Mouse (Mus musculus) CH12.LX (cell line): Measurements from ENCODE around the gene Iqub. TPM values are rescaled to one million over a fixed set of nuclear protein-coding genes. Genes with fewer than 3 reads are reported as not detected.

Experiments used
- DNase-seq: peaks from one replicate; pipeline ENCODE4 v3.0.0-alpha.2; 2013; ENCODE audit errors: extremely low read depth
- H3K27ac ChIP-seq: 2 replicates; pipeline ENCODE4 v1.5.1; 2012; ENCODE audit warnings: low read depth, mild to moderate bottlenecking, control low read depth, moderate library complexity; ENCODE audit not compliant: insufficient read depth
- H3K27me3 ChIP-seq: replicated peaks from 2 replicates; pipeline ENCODE3; 2012; ENCODE audit warnings: inconsistent platforms
- H3K36me3 ChIP-seq, 2 experiments: replicated peaks in 1 of 2; 2 replicates each; pipeline versions ENCODE3 to v1.6.1; 2012; ENCODE audit warnings: inconsistent platforms in 1 of 2, low read length in 1 of 2, mild to moderate bottlenecking in 1 of 2, mixed read lengths in 1 of 2, moderate library complexity in 1 of 2; ENCODE audit not compliant: control insufficient read depth in 1 of 2, insufficient read depth in 1 of 2
- H3K4me1 ChIP-seq, 2 experiments: 2 replicates each; pipeline ENCODE4 v1.6.1; 2012; ENCODE audit warnings: inconsistent platforms in 1 of 2, moderate library complexity in 1 of 2; ENCODE audit not compliant: insufficient read depth in 2 of 2, control insufficient read depth in 1 of 2
- H3K4me2 ChIP-seq: 2 replicates; pipeline ENCODE4 v1.6.1; 2012; ENCODE audit warnings: low read depth, mild to moderate bottlenecking, control low read depth; ENCODE audit not compliant: poor library complexity, insufficient read depth, severe bottlenecking
- H3K4me3 ChIP-seq, 3 experiments: fragments of 150-350 bp in 1 of 3; sonication (generic) in 1 of 3; replicated peaks in 1 of 3; 2 replicates each; pipeline versions ENCODE3 to v1.5.1; 2011 to 2012; ENCODE audit warnings: low read depth in 2 of 3, low read length in 2 of 3, mild to moderate bottlenecking in 2 of 3, moderate library complexity in 2 of 3, control low read depth in 1 of 3, improper control_type of control experiment in 1 of 3, inconsistent platforms in 1 of 3, mixed read lengths in 1 of 3; ENCODE audit not compliant: poor library complexity in 1 of 3
- H3K79me2 ChIP-seq: replicated peaks from 2 replicates; pipeline ENCODE4 v1.6.1; 2012; ENCODE audit warnings: mild to moderate bottlenecking, moderate library complexity; ENCODE audit not compliant: control insufficient read depth, poor library complexity, insufficient read depth, severe bottlenecking; ENCODE audit errors: extremely low read depth
- H3K9ac ChIP-seq: 2 replicates; pipeline ENCODE4 v1.6.1; 2012; ENCODE audit warnings: low read depth, mild to moderate bottlenecking, control low read depth, moderate library complexity; ENCODE audit not compliant: insufficient read depth
- H3K9me3 ChIP-seq: replicated peaks from 2 replicates; pipeline ENCODE3; 2012; ENCODE audit warnings: low read length, inconsistent platforms, mixed read lengths
- CTCF ChIP-seq, 2 experiments: IDR thresholded peaks in 1 of 2; conservative IDR thresholded peaks in 1 of 2; 2 replicates each; pipeline ENCODE4 v1.5.1; 2011 to 2012; ENCODE audit warnings: low read depth in 2 of 2, low read length in 2 of 2, improper control_type of control experiment in 1 of 2, inconsistent platforms in 1 of 2, mild to moderate bottlenecking in 1 of 2, moderate library complexity in 1 of 2
- E2F4 ChIP-seq: IDR thresholded peaks from 2 replicates; pipeline ENCODE4 v1.6.1; 2011; ENCODE audit warnings: low read depth, low read length, improper control_type of control experiment; ENCODE audit not compliant: insufficient replicate concordance
- EP300 ChIP-seq: IDR thresholded peaks from 2 replicates; pipeline ENCODE4 v1.6.1; 2011; ENCODE audit warnings: low read length, improper control_type of control experiment
- IRF4 ChIP-seq: IDR thresholded peaks from 2 replicates; pipeline ENCODE4 v1.6.1; 2014; ENCODE audit warnings: low read depth, mild to moderate bottlenecking, inconsistent platforms, low read length, improper control_type of control experiment
- JUND ChIP-seq: conservative IDR thresholded peaks from 2 replicates; pipeline ENCODE4 v1.6.1; 2011; ENCODE audit warnings: low read depth, low read length, improper control_type of control experiment
- NRF1 ChIP-seq: IDR thresholded peaks from 2 replicates; pipeline ENCODE4 v1.6.1; 2014; ENCODE audit warnings: low read depth, mild to moderate bottlenecking, inconsistent platforms, low read length, improper control_type of control experiment, moderate library complexity
- PAX5 ChIP-seq: IDR thresholded peaks from 2 replicates; pipeline ENCODE4 v1.6.1; 2012; ENCODE audit warnings: low read length, inconsistent platforms, mixed read lengths
- POLR2A ChIP-seq: IDR thresholded peaks from 2 replicates; pipeline ENCODE4 v1.6.1; 2011; ENCODE audit warnings: low read depth, mild to moderate bottlenecking, improper control_type of control experiment, low read length
- POLR2AphosphoS2 ChIP-seq: IDR thresholded peaks from 2 replicates; pipeline ENCODE4 v1.6.1; 2011; ENCODE audit warnings: low read depth, low read length, improper control_type of control experiment
- RAD21 ChIP-seq: IDR thresholded peaks from 2 replicates; pipeline ENCODE4 v1.6.1; 2011; ENCODE audit warnings: low read depth, mild to moderate bottlenecking, low read length, improper control_type of control experiment, moderate library complexity
- TCF12 ChIP-seq: IDR thresholded peaks from 2 replicates; pipeline ENCODE4 v1.6.1; 2014; ENCODE audit warnings: low read depth, mild to moderate bottlenecking, inconsistent platforms, low read length, improper control_type of control experiment
- USF1 ChIP-seq: IDR thresholded peaks from 2 replicates; pipeline ENCODE4 v1.6.1; 2014; ENCODE audit warnings: low read depth, mild to moderate bottlenecking, inconsistent platforms, low read length, improper control_type of control experiment
- ZMIZ1 ChIP-seq: IDR thresholded peaks from 2 replicates; pipeline ENCODE4 v1.6.1; 2012; ENCODE audit warnings: low read depth, mild to moderate bottlenecking, inconsistent platforms, low read length, improper control_type of control experiment
- dilution Hi-C: fragments of 300-500 bp; cut with MboI; formaldehyde crosslinking; loops from 2 replicates; pipeline ENCODE4 v1.14.3; 2020; ENCODE audit warnings: low sequenced_read_pairs; ENCODE audit not compliant: extremely low pct_unique_long_range_greater_than_20kb, extremely low pct_ligation_motif_present
- in situ Hi-C: fragments of 300-500 bp; cut with MboI; formaldehyde crosslinking; loops from 3 replicates; pipeline ENCODE4 v1.14.3; 2019; ENCODE audit warnings: low sequenced_read_pairs, low pct_ligation_motif_present, low pct_unique_long_range_greater_than_20kb, mixed read lengths
- polyA plus RNA-seq: library from polyadenylated mRNA; unstranded; fragments of >175 nt; gene quantifications from 2 replicates; pipeline ENCODE4 v1.2.1, GENCODE M21; 2012; ENCODE audit warnings: low read depth; ENCODE audit not compliant: insufficient read length
- total RNA-seq, 2 experiments: library from RNA; depleted of rRNA; stranded (reverse); fragments of 300-350 nt in 1 of 2; fragments of >200 nt in 1 of 2; gene quantifications; 2 replicates each; pipeline ENCODE4 v1.2.3; 2012 to 2014

The Iqub gene
- total and polyA plus RNA-seq, 3 experiments: not detected

GRCm38 (mm10) chr6:24408573-24409427, 106.1 kb downstream of the Iqub start:
- in situ Hi-C loops: no loop called here
- Histone ChIP-seq H3K79me2 (no peaks in the 10 kb centered on the region), H3K4me2 (no peak overlapping the region), H3K27me3 (no peaks in the 10 kb centered on the region), H3K9ac (no peak overlapping the region), H3K9me3 (no peaks in the 10 kb centered on the region), H3K27ac (no peak overlapping the region), H3K4me3 (no peak overlapping the region), H3K36me3 (no peaks in the 10 kb centered on the region), H3K4me1 (no peaks in the 10 kb centered on the region)
- no peak for TF ChIP-seq IRF4
- TF ChIP-seq NRF1: no peak
- DNase-seq: no peak
- dilution Hi-C loops: no loop called here

- dilution Hi-C loops (no loop called here), in situ Hi-C loops (no loop called here)
- Histone ChIP-seq H3K4me3 (no peak overlapping the region), H3K4me2 (no peak overlapping the region), H3K9ac (no peak overlapping the region), H3K9me3 (no peaks in the 10 kb centered on the region), H3K79me2 (no peaks in the 10 kb centered on the region), H3K36me3 (no peaks in the 10 kb centered on the region), H3K4me1 (no peaks in the 10 kb centered on the region), H3K27ac (no peak overlapping the region), H3K27me3 (no peaks in the 10 kb centered on the region)
- no peak for DNase-seq
- TF ChIP-seq TCF12: no peak
- no peak for TF ChIP-seq USF1
- no peak for TF ChIP-seq POLR2AphosphoS2
- no peak for TF ChIP-seq EP300
- no peak for TF ChIP-seq RAD21
- TF ChIP-seq POLR2A: no peak
- TF ChIP-seq PAX5: no peak
- no peak for TF ChIP-seq NRF1
- TF ChIP-seq JUND: no peak
- TF ChIP-seq ZMIZ1: no peak
Measured at GRCm38 (mm10) chr6:24407743-24408142, 107.1 kb downstream of the Iqub start.

GRCm38 (mm10) chr6:24397237-24397647, 117.6 kb downstream of the Iqub start:
- no peak for DNase-seq
- H3K9me3 ChIP-seq: no peaks in the 10 kb centered on the region
- H3K27me3 ChIP-seq: no peaks in the 10 kb centered on the region
- H3K9ac ChIP-seq: no peak overlapping the region
- H3K36me3 ChIP-seq: no peaks in the 10 kb centered on the region
- dilution Hi-C loops: no loop called here
- TF ChIP-seq E2F4 (no peak), CTCF (conservative IDR thresholded peaks at IDR 0.05 in 1 of 2, IDR thresholded peaks at IDR 0.05 in 1 of 2; ENCODE audit: low read depth in 2 of 2, low read length in 2 of 2) (no peak), USF1 (no peak), RAD21 (no peak)
- H3K79me2 ChIP-seq: no peaks in the 10 kb centered on the region
- no peak overlapping the region for H3K27ac ChIP-seq
- no peak overlapping the region for H3K4me2 ChIP-seq
- no peaks in the 10 kb centered on the region for H3K4me1 ChIP-seq
- no peak overlapping the region for H3K4me3 ChIP-seq
- in situ Hi-C loops: no loop called here

Other genes starting within 250 kb of the Iqub start
- gene Ndufa5, start 12.9 kb upstream of the Iqub start, total RNA-seq (2012; rRNA removed): 162 and 222 TPM in 2 replicates
- gene Ndufa5, start 12.9 kb upstream of the Iqub start, total RNA-seq (2014; rRNA removed): 67.2 and 92.0 TPM in 2 replicates
- gene Ndufa5, start 12.9 kb upstream of the Iqub start, polyA plus RNA-seq: 372 and 433 TPM in 2 replicates
- gene Asb15, start 13.1 kb upstream of the Iqub start, total RNA-seq (2012; rRNA removed): not detected in 2 replicates
- gene Asb15, start 13.1 kb upstream of the Iqub start, total RNA-seq (2014; rRNA removed): not detected in 2 replicates
- 0.10 TPM in 2 replicates for gene Asb15, start 13.1 kb upstream of the Iqub start, polyA plus RNA-seq
- not detected in 2 replicates for gene Lmod2, start 82.7 kb upstream of the Iqub start, total RNA-seq (2012; rRNA removed)
- not detected in 2 replicates for gene Lmod2, start 82.7 kb upstream of the Iqub start, total RNA-seq (2014; rRNA removed)
- not detected in 2 replicates for gene Lmod2, start 82.7 kb upstream of the Iqub start, polyA plus RNA-seq
- 3.9 and 5.6 TPM in 2 replicates for gene Wasl, start 149.9 kb upstream of the Iqub start, total RNA-seq (2012; rRNA removed)
- 7.6 and 7.8 TPM in 2 replicates for gene Wasl, start 149.9 kb upstream of the Iqub start, total RNA-seq (2014; rRNA removed)
- gene Wasl, start 149.9 kb upstream of the Iqub start, polyA plus RNA-seq: 7.4 and 8.4 TPM in 2 replicates
- gene Hyal6, start 218.2 kb upstream of the Iqub start, total RNA-seq (2012; rRNA removed): not detected in 2 replicates
- gene Hyal6, start 218.2 kb upstream of the Iqub start, total RNA-seq (2014; rRNA removed): not detected in 2 replicates
- gene Hyal6, start 218.2 kb upstream of the Iqub start, polyA plus RNA-seq: not detected in 2 replicates
- gene Hyal4, start 233.3 kb upstream of the Iqub start, total RNA-seq (2012; rRNA removed): not detected in 2 replicates
- gene Hyal4, start 233.3 kb upstream of the Iqub start, total RNA-seq (2014; rRNA removed): not detected in 2 replicates
- not detected in 2 replicates for gene Hyal4, start 233.3 kb upstream of the Iqub start, polyA plus RNA-seq